Mouse (Mus musculus): Measurements from ENCODE around the gene Kcnd3.
A peak's percentile ranks its signal among the peaks of the same experiment; 100 is the strongest.

The Kcnd3 gene

DNA sequence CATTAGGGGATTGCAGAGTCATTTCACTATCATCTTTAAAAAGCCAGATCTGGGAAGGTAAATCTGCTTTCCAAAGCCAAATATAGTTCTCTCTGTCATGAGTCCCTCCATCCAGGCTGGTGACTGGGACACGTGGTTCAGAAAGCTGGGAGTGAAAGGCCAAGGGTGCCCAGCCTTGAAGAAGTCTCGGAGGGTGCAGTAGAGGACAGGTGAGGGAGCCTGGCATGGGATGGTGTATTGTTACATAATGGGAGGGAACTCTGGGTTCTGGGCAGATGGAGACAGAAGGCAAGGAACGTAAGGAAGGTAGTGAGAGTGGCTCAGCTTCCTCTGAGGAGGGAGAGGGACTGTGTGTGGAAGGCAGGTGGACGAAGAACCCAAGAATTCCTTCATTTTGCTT, 5.5 kb downstream of the Kcnd3 start:
- DNase-seq (ENCODE audit: low read depth): no peak

DNA sequence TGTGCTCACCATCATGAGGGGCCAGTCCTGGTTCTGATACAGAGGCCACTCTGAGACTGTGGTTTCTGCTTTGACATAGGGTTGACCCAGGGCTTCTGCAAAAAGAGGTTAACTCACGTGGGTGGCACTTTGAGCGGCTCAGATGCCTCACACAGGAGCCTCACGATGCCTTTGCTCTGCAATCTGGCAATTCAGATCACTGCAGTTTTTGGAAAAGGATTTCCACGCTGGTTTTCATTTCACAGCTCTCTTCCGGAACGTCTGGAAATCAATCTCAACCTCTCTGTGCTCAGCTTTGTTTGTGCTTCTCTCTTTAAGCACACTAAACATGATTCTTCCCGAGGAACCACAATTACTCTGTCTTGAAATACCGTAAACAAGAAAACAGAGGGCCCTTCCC, 14.4 kb downstream of the Kcnd3 start:
- no peak for DNase-seq (ENCODE audit: low read depth)

DNA sequence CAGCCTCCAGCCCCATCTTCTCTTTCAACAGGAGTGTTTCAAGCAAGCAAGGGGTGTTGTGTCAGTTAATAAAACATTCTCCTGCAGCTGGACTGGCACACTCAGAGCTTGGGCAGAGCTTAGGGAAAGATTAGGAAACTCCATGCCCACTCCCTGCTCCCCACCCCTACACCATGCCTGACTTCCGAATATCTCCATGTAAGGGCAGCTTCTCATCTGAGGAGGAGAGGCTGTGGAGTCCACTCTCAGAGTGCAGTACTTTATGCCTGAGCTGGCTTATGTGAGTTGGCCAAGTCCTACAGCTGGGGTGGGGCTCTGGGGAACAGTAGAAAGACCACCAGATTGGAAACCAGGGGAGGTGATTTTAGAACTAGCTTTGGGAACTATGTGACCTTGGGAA, 20.4 kb downstream of the Kcnd3 start:
- DNase-seq (ENCODE audit: low read depth): no peak

DNA sequence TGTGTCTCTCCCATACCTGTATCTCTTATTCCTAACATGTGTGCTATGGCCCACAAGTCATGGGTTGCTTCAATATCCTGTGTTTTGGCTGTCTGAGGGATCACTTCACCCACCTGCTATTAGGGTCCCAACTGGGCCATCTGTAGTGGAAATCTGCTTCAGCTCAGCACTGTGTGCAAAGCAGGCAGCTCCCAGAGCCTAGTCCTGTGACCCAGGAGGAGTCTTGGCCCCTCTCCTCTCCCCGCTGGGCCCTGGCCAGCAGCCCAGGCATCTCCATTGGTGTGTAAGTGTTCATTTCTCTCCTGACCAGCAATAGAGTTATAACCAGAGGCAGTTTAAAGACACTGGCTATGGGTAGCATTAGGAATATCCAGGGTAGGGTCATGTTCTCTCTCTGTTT, 24.3 kb downstream of the Kcnd3 start:
- no peak for DNase-seq (ENCODE audit: low read depth)

DNA sequence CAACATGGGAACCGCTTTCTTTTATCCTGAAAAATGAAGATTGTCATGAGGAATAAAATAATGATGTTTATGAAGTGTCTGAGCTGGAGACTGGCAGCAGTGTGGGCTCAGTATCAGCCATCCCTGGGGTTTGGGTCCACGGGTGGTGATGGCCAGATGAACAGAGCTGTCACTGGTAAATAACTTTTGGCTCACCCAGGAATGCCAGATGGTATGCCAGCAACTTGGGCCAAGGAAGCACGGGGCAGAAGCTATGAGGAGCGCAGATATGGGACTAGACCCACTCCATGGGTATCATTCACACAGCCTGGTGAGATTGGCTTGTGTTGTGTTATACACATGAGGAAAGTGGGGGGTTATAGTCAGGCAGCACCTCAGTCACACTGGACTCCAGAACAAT, 26.7 kb downstream of the Kcnd3 start:
- DNase-seq (ENCODE audit: low read depth): no peak

DNA sequence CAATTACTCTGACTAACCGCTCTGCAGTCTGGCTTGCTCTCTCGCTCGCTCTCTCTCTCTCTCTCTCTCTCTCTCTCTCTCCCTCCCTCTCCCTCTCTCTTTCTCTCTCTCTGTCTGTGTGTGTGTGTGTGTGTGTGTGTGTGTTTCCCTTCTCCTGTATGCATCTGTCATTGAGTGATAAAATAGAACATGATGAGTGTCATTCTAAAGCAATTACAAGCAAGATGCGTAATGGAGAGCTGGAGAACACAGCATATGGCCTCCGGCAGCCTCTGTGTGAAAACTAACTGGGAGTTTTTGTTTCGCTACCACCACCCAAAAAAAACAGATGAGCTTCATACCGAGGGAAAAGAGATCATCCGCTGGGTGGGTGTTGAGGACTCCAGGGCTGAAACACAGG, 29.3 kb downstream of the Kcnd3 start:
- no peak for DNase-seq (ENCODE audit: low read depth)

DNA sequence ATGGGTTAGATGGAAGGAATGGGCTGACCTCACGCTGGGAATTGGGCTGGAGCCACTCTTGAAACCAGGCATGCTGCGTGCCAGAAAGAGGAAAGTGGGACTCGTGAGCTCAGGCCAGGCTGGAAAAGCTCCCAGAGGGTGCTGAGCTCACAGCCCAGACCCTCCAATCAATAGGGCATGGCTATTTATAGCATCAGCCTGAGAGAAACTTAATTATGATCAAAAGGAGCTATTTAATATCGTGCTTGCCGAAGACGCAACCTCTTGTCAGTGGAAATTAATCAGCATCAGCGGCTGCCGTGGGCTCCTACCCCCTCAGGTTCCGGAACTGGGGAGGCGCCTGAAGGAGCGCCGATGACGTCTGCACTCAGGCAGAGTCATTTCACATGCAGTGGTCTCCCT, 31.5 kb downstream of the Kcnd3 start:
- no peak for DNase-seq (ENCODE audit: low read depth)

DNA sequence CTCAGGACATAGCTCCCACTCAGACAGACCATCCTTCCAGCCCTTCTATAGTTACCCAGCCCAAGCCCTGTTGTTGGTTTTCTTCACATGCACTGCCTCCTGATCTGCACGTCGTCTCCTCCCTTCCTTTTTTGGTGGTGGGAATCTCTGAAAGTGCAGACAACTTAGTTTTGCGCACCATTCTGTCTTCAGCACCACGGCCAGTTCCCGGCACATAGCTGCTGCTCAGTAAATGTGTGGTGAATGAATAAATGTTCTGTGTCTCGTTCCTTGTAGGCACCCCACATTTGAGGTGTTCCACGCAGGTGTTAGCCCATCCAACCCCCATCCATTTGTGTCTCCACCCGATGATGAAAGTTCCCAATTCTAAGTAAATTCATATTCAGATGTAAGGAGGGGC, 35.0 kb downstream of the Kcnd3 start:
- peak; percentile 8 for DNase-seq (ENCODE audit: low read depth)

DNA sequence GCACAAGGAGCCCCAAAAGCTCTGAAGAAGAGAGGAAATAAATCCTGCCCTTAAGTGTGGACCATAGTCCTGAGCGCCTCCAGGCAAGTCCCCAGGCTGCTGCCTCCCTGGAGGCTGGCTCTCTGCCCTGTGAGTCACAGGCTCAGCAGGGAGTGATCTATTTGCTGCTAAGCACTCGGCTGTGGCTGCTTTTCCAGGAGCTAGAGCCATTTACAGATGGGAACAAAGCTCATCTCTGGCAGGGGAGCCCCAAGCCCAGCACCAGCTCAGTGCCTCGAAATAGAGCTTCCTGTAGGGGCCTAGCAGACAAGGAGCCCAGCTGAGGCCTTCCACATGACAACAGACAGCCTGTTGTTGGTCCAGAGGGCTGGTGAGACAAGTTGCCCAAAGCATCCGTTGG, 37.5 kb downstream of the Kcnd3 start:
- DNase-seq (ENCODE audit: low read depth): no peak

DNA sequence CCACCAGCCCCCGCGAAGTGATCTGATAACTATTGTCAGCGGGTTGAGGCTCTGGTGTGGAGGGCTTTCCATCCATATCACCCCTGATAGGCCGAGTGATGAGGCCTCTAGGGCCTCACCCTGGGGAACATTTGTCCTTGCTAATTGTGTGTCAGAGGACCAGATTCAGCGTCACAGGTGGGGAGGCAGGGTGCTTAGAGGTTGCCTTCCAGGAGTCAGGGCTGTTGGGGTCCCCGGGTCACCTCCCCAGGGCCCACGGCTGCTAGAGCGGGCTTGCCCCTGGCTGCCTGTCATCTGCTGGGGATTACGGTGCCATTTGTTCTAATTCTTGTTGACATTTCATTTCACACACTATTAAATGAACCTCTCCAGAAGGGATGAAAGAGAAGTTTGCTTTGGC, 42.8 kb downstream of the Kcnd3 start:
- DNase-seq (ENCODE audit: low read depth): no peak

DNA sequence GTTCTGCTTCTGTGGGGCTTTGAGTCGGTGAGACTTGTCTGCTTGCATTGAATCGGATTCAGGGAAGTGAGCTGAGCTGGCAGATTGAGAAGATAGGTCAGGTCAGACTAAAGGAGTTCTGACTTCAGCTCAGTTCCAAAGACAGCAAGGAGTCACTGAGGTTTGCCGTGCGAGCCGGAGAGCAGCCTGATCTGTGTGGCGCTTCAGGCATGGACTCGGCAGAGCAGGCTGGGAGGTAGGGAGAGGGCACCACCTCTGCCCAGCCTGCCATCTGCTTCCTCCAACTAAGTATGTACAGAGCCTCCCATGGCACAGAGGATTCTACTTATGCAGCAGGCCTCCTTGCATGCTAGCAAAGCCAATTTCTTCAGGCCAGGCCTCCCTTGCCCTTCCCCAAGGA, 44.1 kb downstream of the Kcnd3 start:
- no peak for DNase-seq (ENCODE audit: low read depth)

DNA sequence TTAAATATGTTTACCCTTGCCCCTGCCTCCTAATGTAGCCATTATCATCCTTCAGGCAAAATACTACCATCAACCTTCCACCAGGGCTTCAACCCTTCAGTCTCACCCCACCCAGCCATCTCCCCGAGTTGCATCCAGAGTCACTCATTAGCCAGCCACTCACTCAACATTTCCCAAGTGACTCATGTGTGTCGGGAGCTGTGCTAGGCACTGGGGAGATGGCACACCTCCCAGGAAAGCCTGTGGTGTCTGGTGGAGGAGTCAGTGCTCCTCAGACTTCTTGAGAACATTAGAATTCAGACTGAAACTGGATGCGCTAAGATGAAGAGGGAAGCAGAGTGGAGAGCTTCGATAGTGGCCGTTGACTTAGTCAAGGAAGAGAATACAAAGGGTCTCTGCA, 44.8 kb downstream of the Kcnd3 start:
- DNase-seq (ENCODE audit: low read depth): no peak

DNA sequence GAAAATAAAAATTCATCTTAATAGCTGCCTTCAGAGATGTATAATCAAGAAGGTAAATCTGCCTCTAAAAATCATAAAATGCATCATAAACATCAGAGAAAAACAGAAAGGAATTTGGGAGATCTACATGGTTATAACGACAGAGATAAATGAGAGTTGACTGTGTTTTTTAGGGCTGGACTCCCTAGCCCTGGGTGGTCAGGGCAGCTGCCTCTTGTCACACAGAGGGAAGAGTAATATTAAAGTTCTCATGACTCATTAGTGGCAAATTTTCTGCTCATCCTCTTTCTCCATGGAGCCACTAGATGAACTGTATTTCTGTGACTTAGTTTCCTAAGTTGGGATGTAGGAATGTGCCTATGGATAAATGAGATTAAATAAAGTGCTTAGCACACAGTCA, 48.9 kb downstream of the Kcnd3 start:
- DNase-seq (ENCODE audit: low read depth): no peak

DNA sequence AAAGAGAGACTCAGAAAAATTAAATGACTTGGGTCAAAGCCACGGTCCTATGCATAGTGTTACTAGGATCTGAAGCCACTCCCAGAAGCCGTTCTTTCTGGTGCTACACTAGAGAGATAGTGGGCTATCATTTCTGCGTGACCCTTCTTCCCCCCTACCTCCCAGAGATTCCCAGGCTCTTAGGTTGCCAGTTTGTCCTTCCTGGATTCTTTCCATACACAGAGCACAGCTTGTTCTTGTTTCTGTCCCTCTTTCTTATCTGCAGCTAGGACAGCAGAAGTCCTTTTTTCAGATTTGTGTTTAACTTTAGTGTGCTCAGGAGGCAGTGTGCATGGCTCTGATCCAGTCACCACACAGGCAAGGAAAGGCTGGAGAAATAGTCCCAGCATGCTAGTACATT, 52.1 kb downstream of the Kcnd3 start:
- no peak for DNase-seq (ENCODE audit: low read depth)

DNA sequence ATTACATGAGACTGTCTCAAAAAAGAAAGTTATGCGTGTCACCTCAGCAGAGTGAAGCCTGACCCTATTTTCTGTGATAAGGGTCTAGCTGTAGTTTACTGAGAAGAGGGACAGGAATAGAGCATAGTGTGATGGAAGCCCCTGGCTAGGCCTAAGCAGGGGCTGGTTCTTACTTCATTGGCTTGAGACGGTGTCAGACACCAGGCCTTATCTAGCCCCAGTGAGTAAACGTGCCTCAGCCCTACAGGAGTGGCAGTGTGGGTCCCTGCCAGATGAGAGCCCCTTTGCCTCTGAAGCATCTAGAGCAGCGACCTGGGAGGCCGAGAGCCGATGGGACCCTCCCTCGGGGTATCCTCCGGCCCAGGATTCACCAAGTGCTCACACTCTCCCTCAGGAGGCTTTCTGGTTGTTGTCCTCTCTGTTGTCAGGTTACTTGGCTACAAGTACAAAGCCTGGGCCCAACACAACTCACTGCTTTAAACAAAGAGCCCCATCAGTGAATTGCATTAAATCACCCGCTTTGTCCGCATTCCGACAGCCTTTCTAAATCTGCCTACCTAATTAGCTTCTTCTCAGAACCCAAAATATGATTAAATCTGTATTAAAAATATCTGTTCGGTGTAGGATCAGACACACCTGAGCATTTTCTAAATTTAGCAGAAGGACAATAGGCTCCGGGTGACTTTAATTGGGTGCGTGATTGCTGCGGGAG, 53.2 kb downstream of the Kcnd3 start:
- no peak for DNase-seq (ENCODE audit: low read depth)

DNA sequence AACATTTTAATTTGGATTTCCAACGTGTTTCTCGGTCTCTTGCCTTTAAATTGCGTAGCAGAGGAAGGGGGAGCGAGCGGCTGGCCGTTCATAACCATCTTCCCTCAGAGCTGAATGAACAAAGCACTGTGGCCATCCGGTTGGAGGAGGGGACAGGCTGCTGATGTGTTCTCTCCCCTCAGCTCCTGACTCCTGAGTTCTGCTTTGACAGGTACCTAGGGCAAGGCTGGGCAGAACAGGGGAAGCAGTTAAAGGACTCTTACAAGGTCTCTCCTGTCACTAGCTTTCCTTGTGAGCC, 53.7 kb downstream of the Kcnd3 start:
- DNase-seq (ENCODE audit: low read depth): no peak

DNA sequence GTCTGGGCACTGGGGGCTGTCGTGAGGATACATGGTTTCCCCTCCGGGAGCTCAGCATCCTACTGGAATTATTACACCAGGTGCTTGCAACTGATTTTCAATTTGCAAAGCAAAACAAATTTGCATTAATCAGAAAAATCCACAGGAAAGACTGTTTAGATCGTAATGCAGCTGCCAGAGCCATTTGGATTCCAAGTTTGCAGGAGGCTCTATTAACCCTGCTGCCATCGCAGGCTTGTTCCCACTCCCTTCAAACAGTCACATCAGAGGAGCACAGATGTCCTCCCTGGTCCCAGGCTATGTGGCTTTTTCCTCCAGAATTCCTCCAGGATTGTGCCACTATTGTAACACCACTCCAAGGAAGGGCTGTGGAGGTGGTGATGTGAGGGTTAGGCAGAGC, 54.5 kb downstream of the Kcnd3 start:
- DNase-seq (ENCODE audit: low read depth): no peak

DNA sequence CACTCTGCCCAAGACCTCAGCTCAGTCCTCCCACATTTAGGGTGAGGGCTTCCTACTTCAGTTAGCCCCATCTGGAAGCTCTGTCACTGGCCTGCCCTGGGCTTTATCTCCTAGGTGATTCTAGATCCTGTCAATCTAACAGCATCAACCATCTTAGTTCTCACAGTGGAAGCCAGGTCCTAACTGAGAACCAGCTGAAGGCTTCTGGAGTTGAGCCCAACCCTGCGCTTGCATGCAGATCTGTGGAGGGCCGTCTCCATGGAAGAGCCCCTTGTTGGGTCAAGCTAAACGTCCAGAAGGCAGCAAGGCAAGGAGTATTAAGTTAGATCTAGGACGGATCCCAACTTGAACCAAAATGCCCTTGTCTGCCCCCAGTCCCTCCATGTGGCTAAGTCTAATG, 57.2 kb downstream of the Kcnd3 start:
- no peak for DNase-seq (ENCODE audit: low read depth)

DNA sequence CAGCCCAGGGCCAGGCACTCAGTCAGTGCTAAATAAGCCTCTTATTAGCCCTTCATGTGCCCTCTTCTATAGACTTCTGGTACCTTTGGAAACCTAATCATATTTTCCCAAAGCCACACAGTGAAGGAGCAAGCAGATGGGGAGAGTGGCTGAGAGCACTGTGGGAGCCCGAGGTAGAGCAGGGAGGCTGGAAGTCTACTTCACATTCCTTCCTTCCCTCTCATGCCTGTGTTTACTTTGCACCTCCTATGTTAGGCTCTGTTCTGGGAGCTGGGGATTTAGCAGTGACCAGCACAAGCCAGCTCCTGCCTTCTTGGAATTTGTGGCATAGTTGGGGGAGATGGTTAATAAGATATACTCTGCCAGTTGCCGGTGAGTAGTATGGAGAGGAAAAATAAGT, 59.7 kb downstream of the Kcnd3 start:
- no peak for DNase-seq (ENCODE audit: low read depth)

DNA sequence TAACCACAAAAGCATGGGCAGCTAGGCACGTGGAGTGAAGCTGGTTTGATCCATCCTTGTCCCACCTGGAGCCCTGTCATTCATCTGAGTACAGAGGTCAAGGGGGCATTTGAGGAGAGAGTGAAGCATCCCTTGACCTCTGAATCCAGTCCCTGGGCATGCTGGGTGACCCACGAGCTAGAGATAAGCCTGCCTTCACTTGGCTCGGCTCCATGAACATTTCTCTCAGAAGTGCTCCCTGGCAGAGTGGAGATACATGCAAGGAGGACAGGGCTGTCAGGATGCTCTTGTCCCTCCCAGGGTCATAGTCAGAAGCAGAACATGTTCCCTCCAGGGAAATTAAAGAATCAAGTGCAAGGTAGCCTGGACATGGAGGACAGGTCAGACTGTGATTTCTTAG, 62.1 kb downstream of the Kcnd3 start:
- no peak for DNase-seq (ENCODE audit: low read depth)

DNA sequence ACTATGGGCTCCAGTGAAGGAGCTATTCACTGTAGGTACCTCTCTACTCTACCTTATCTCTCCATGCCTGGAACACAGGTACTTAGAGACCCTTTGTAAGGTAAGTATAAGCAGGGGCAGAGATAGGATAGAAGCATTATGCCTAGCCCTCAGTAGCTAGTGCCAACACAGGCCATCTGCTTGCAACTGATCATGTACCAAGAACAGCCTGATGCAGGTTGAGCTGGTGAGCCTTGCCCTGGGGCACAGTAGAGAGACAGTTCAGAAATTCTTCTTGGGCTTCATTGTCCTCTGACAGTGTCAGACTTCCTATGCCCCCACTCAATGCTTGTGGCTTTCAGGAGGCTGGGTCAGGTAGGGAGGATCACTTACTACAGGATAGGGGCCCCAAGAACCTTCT, 62.9 kb downstream of the Kcnd3 start:
- no peak for DNase-seq (ENCODE audit: low read depth)

DNA sequence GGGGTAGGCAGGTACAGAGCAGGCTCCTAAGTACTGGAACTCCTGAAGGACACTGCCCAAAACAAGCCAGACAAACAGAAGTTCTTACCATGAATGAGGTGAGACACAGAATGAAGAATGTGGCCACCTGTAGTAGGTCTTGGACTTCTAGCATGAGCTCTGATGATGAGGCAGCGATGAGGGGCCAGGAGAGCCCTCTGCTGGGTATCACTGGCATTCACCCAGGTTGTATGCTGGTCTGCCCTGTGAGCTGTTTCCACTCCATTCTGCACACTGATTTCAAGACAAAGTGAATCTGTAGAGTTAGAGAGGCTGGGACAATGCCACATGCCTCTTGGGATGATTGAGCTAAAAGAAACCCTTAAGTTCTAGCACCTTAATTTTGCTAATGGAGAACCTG, 63.5 kb downstream of the Kcnd3 start:
- DNase-seq (ENCODE audit: low read depth): no peak

DNA sequence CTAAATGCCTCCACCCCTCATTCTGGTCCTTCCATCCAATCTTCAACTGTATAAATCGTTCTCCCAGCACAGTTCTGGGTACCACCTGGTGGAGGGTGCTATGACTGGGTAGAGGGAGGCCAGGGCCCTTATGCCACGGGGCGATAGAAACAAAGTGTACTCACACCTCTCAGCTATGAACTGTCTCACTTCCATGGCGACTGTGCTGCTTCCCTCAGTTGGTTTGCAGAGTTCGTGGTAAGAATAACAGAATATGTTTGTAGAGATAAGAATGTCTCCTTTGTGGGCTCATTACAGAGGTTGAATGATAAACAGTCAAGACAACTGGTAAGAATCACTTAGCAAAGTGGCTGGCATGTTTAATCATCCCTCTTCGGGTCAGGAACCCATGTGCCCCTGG, 68.3 kb downstream of the Kcnd3 start:
- no peak for DNase-seq (ENCODE audit: low read depth)

DNA sequence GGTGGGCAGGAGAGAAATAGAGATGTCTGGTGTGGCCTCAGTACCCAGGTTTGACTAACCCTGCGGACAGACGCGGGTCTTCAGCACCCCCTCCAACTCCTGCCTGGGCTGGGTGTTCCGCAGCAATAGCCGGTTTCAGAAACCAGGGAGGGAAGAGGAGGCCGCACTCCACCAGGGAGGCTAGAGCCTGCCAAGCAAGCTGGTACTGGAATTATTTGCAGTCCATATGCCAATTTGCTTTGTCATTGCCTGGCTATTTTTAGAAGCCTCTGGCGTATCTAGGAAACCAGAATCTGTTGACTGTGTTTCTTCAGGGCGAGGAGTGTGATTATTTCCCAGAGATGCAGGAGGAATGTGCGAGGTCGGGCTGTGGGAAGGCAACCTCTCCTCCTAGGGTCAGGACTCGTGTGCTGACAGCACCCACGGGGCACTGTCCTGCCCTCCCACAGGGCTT, 69.1 kb downstream of the Kcnd3 start:
- no peak for DNase-seq (ENCODE audit: low read depth)

DNA sequence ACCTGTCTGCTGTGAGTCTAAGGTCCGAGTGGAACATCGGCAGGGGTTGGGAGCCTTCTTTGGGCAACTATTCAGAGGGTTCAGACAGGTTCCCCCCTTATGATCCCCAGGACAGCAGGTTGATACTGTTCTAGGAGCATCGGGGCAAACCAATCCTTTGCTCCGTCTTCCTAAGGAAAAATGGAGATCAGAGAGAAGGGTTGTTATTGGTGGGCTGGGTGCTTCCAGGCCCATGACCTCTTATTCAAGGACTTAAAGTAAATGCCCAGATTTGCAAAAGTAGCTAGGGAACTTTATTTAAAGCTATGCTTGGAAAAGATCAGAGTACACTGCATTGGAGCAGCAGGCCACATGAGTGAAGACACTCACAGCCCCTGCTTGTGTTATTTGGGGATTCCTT, 69.5 kb downstream of the Kcnd3 start:
- no peak for DNase-seq (ENCODE audit: low read depth)
